ENCODE assay signal across 22 mouse cellular contexts in genomic region chr7:27634691-27635090, GRCm38 (mm10). TPM values are rescaled to one million over a fixed set of nuclear protein-coding genes. Genes with fewer than 3 reads are reported as not detected.
"Had no signal": no experiment of that assay in that cellular context is flagged by ENCODE, and none has a peak within 500 bp of the region (broad histone marks: within the 10 kb centered on the region; RNA-seq: fewer than 3 reads in every experiment).

No protein-coding gene starts in this region.

- H3K4me3 ChIP-seq: lung, embryonic 15.5 days; megakaryocyte, embryonic 14.5 days; midbrain, embryonic 13.5 days; midbrain, embryonic 15.5 days; neural tube, embryonic 12.5 days; stomach, embryonic 15.5 days had no signal

- H3K4me1 ChIP-seq: lung, embryonic 15.5 days; midbrain, embryonic 13.5 days; midbrain, embryonic 15.5 days; neural tube, embryonic 12.5 days; stomach, embryonic 15.5 days had no signal

- H3K9me3 ChIP-seq: lung, embryonic 15.5 days; megakaryocyte, embryonic 14.5 days; midbrain, embryonic 13.5 days; midbrain, embryonic 15.5 days; neural tube, embryonic 12.5 days; stomach, embryonic 15.5 days had no signal

- ATAC-seq: lung, postnatal 0 days; midbrain, embryonic 13.5 days; midbrain, embryonic 15.5 days had no signal

- DNase-seq: lung, adult 2 months; lung, postnatal 14 days; lung, postnatal 36 days; right cerebral cortex, postnatal 14 days; thymus, adult 2 months; thymus, postnatal 25 days; thymus, postnatal 4 days had no signal

- H3K27me3 ChIP-seq: lung, embryonic 15.5 days; megakaryocyte, embryonic 14.5 days; midbrain, embryonic 13.5 days; midbrain, embryonic 15.5 days; neural tube, embryonic 12.5 days; stomach, embryonic 15.5 days had no signal

- H3K4me2 ChIP-seq: lung, embryonic 15.5 days; midbrain, embryonic 11.5 days; midbrain, embryonic 13.5 days; midbrain, embryonic 15.5 days; neural tube, embryonic 12.5 days; stomach, embryonic 15.5 days had no signal

- H3K9ac ChIP-seq: lung, embryonic 15.5 days; midbrain, embryonic 13.5 days; midbrain, embryonic 15.5 days; neural tube, embryonic 12.5 days; stomach, embryonic 15.5 days had no signal

- H3K27ac ChIP-seq: lung, embryonic 15.5 days; macrophage; midbrain, embryonic 13.5 days; midbrain, embryonic 15.5 days; neural tube, embryonic 12.5 days; stomach, embryonic 15.5 days; stomach, postnatal 0 days had no signal

RNA-seq across cellular contexts. Expression of gene Ttc9b, which starts 19.0 kb away (rescaled TPM):
- total RNA-seq: megakaryocyte progenitor cell, adult 5-6 weeks; monocyte, adult 5-6 weeks; neutrophil, adult 5-6 weeks had no signal
- polyA plus RNA-seq: lung, adult 2 months; lung, postnatal 0 days; macrophage; spleen, adult 2 months; thymus, adult 2 months; urinary bladder, adult 2 months had no signal
